Mouse (Mus musculus): ENCODE measurements around the gene Atcay. TPM values are rescaled to one million over a fixed set of nuclear protein-coding genes. Genes with fewer than 3 reads are reported as not detected.

The Atcay gene
- polyA plus RNA-seq, 1 experiment from 2014 or later: 75.3 TPM

DNA sequence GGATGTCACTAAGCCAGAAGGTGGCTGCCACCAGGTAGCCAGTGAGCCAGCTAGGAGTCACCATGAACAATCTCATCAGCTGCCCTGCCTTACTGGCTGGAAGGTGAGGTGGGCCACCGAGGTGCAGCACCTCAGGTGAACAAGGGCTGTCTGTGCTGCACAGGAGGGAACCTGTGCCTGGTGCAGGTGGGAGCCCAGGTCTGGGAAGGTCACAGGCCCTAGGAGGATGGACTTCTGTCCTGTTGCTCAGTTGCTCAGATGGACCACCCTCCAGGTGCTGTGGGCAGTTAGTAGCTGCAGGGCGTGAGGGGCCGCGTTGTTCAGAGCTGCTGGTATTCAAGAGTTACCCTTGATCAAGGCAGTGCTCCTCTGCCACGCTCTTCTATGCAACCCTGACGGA is 13.8 kb downstream of the Atcay start:
- Histone ChIP-seq H3K9ac (replicated peaks) (no peak overlapping the region), H3K9me3 (peaks cover 5% of the 10 kb centered on the region; the same call in 1 of the 2 replicates), H3K27ac (replicated peaks) (no peak overlapping the region), H3K4me1 (no peaks in the 10 kb centered on the region), H3K27me3 (no peaks in the 10 kb centered on the region), H3K4me2 (replicated peaks) (no peak overlapping the region), H3K36me3 (peaks cover 81% of the 10 kb centered on the region), H3K4me3 (no peak overlapping the region)
- WGBS: 88% methylated on average over 6 of the region's 6 CpGs
- no peak for ATAC-seq (replicated peaks)

DNA sequence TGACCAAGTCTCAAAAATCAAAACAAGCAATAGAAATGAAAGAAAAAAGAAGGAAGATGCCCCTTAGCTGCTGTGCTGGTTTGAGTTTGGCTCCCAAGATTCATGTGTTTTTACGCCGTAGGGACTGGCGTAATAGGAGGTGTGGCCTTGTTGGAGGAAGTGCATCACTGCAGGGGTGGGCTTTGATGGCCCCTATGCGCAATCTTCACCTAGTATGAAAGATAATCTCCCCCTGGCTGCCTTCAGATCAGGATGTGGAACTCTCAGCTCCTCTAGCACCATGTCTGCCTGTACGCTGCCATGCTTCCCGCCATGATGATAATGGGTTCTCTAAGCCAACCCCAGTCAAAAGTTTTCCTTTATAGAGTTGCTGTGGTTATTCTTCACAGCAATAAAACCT is 14.4 kb downstream of the Atcay start:
- no peaks in the 10 kb centered on the region for H3K4me1 ChIP-seq
- 92% methylated on average over 6 of the region's 6 CpGs for WGBS

DNA sequence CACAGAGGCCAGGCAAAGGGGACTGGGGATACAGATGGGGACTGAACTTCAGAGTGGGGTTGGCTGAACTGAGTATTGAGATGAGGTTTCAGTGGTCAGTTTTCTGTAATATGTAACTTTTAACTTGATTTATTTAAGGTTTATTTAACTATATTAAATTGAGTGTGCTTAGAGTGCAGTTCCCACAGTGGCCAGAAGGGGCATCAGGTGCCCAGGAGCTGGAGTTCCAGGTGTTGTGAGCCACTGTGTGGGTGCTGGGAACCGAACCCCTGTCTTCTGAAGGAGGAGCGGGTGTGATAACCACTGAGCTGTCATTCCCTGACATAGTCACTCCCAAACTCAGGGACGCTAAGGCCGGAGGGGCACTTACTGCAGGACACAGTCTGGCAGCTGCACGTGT is 20.5 kb downstream of the Atcay start:
- Histone ChIP-seq H3K27me3 (no peaks in the 10 kb centered on the region), H3K4me1 (no peaks in the 10 kb centered on the region), H3K36me3 (peaks cover 89% of the 10 kb centered on the region), H3K9me3 (peaks cover 6% of the 10 kb centered on the region; the same call in 1 of the 2 replicates), H3K4me3 (no peak overlapping the region), H3K9ac (replicated peaks) (no peak overlapping the region), H3K4me2 (replicated peaks) (no peak overlapping the region), H3K27ac (replicated peaks) (no peak overlapping the region)
- WGBS: 97% methylated on average over 5 of the region's 5 CpGs
- ATAC-seq (replicated peaks): no peak

More for the DNA sequence above, 14.4 kb downstream of the Atcay start:
- Histone ChIP-seq H3K4me3 (no peak overlapping the region), H3K4me2 (replicated peaks) (no peak overlapping the region), H3K36me3 (peaks cover 80% of the 10 kb centered on the region), H3K9me3 (peaks cover 6% of the 10 kb centered on the region; the same call in 1 of the 2 replicates), H3K27me3 (no peaks in the 10 kb centered on the region), H3K27ac (replicated peaks) (no peak overlapping the region), H3K9ac (replicated peaks) (no peak overlapping the region)
- ATAC-seq (replicated peaks): no peak

DNA sequence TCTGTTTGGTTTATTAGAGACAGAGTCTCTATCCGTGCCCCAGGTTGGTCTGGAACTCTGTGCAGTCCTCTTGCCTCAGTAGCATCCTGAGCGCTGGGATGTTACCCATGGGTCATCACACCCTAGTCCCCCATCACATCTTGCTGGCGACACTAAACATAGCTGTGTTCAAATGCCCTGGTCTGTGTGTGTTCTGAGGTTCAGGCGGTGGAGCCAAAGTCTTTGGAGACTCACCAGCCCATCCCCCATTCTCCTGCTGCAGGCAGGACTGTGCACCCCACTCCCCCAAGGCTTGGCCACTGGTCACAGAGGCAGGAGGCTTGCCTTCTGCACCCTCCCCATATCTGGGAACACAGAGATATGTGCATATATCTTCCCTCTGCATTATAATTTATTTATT is 26.5 kb downstream of the Atcay start:
- ATAC-seq (replicated peaks): 0 out of 2 replicates have a peak, but pooled peaks have one; percentile 15
- Histone ChIP-seq H3K27ac (replicated peaks) (0 out of 2 replicates have a peak overlapping the region, but pooled peaks have one; percentile 14), H3K36me3 (peaks cover 40% of the 10 kb centered on the region), H3K27me3 (no peaks in the 10 kb centered on the region; the same call in 1 of the 2 replicates), H3K4me3 (no peak overlapping the region), H3K9me3 (no peaks in the 10 kb centered on the region), H3K4me1 (no peaks in the 10 kb centered on the region), H3K4me2 (replicated peaks) (no peak overlapping the region), H3K9ac (replicated peaks) (no peak overlapping the region)
- 71% methylated on average over 4 of the region's 4 CpGs for whole genome bisulfite sequencing

DNA sequence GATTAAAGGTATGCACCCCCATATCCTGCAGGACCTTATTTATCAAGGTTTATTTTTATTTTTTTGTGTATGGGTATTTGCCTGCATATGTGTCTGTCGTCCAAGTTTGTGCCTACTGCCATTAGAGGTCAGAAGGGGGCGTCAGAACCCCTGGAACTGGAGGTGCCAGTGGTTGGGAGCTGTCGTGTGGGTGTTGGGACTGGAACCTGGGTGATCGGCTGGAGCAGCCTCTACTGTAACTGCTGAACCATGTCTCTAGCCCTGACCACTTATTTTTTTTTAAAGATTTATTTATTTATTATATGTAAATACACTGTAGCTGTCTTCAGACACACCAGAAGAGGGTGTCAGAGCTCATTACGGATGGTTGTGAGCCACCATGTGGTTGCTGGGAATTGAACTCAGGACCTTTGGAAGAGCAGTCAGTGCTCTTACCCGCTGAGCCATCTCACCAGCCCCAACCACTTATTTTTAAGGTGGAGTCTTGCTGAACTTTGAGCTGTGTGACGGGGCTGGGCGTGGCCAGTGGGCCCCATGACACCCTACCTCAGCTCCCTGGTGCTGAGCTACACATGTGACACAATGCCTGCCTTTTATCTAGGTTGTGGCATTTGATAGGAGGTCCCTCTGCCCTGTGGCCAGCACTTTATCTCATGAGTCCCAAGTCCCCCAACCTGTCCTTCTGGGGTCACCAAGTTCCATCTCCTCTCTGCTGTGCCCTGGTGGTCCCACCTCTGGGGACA is 27.5 kb downstream of the Atcay start:
- no peaks in the 10 kb centered on the region for H3K9me3 ChIP-seq
- H3K27me3 ChIP-seq: no peaks in the 10 kb centered on the region; the same call in 1 of the 2 replicates
- no peak overlapping the region for H3K4me2 ChIP-seq (replicated peaks)
- H3K36me3 ChIP-seq: peaks cover 32% of the 10 kb centered on the region
- no peak for ATAC-seq (replicated peaks)
- H3K9ac ChIP-seq (replicated peaks): no peak overlapping the region
- no peak overlapping the region for H3K4me3 ChIP-seq
- H3K4me1 ChIP-seq: no peaks in the 10 kb centered on the region
- H3K27ac ChIP-seq (replicated peaks): no peak overlapping the region
- WGBS: 76% methylated on average over 8 of the region's 8 CpGs

DNA sequence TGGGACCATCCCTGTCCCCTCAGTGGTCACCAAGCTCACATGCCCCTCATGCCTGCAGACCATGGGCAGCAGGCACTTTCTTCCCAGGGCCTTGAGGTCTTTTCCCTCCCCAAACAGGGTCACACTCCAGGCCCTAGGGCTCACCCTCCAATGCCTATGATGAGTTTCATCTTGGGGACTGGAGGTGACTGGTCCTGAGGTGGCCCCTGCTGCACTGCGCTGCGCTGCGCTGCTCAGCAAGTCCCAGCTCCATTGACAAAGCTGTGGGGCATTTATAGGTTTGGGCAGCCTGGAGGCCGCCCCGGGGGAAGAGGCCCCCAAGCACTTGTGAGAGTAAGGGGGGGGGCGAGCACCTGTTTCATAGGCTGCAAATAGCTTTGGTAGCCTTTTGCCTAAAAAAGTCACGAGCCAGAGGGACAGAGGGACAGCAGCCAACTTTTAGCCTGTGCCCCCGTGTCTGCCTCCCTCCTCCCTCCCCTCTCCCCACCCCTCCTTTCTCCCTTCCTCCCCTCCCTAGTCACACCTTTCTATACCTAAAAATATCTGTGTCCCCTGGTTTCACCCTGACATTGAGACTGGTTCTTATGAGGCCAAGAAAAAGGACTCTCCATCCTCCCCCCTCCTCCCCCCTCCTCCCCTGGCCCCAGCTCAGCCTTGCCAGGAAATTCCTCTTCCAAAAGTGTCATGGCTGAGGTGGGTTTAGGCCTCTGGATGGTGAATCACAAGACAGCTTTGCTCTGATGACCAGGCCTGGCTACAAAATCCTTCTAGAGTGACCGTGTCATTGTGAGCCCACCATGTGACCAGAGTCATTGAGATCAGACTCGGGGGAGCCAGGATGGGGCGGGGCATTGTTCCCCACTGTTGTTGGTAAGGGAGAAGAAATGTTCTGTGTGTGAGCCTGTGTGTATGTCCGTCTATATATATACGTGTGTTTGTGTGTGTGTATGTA is 28.6 kb downstream of the Atcay start, which contains the start of gene Nmrk2:
TSS of gene Nmrk2 (minus strand) at position 245 of the 952 bp plus-strand sequence.
- peaks cover 4% of the 10 kb centered on the region; the same call in 1 of the 2 replicates for H3K27me3 ChIP-seq
- no peak within 1 kb of the TSS for H3K4me3 ChIP-seq
- 56% methylated on average over 13 of the region's 13 CpGs for WGBS
- H3K4me1 ChIP-seq: no peaks in the 10 kb centered on the region
- H3K9me3 ChIP-seq: no peaks in the 10 kb centered on the region
- no peak within 1 kb of the TSS for H3K9ac ChIP-seq (replicated peaks)
- H3K27ac ChIP-seq (replicated peaks): no peak within 1 kb of the TSS
- peaks cover 21% of the 10 kb centered on the region for H3K36me3 ChIP-seq
- H3K4me2 ChIP-seq (replicated peaks): no peak within 1 kb of the TSS
- ATAC-seq (replicated peaks): no peak

DNA sequence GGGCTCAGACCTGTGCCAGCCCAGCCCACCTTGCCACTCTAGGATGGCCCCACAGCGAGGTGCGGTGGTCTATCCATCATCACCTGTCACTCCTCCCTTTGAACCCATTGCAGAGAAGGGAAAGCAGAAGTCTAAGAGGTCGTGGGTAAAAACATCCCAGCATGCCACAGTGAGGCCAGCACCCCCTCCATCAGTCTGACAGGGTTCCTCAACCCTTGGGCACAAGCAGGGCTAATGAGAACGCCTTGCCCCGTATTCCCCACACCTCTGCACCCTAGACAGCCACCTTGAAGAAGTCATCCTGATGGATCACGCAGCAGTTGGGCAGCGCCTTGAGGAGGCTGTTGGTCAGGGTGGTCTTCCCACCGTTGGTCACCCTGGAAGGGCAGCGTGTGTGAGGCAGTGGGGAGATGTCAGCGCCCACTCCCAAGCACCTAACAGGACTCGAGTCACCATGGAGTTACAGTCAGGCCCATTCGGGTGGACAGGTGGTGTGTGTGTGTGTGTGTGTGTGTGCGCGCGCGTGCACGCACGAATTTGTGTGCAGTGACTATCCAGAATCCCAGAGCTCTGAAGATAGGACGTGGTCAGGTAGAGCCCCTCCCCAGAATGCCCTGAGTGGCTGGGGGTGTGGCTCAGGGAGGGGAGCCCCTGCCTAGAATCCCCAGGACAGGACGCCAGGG is 29.9 kb downstream of the Atcay start:
- WGBS: 80% methylated on average over 20 of the region's 20 CpGs
- Histone ChIP-seq H3K27ac (replicated peaks) (no peak overlapping the region), H3K4me3 (no peak overlapping the region), H3K36me3 (peaks cover 12% of the 10 kb centered on the region), H3K4me1 (no peaks in the 10 kb centered on the region), H3K4me2 (replicated peaks) (no peak overlapping the region), H3K9ac (replicated peaks) (no peak overlapping the region), H3K27me3 (peaks cover 15% of the 10 kb centered on the region; the same call in 1 of the 2 replicates), H3K9me3 (no peaks in the 10 kb centered on the region)
- ATAC-seq (replicated peaks): no peak

DNA sequence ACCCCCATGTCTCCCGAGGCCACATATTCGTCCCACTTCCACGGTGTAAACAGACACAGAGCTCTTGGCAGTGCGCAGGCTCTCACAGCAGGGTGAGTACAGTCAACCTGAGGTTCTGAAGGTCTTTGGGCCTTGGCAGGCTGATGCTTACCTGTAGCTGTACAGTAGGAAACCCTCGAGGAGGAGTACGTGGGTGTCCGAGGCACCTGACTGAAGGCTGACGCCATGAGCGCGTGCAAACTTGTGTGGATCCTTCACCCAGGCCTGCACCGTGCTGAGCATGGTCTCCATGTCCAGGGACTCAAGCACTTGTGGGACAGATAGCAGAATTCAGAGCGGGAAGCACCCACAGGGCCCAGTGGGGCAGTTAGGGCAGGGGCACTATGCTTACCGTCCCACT is 30.5 kb downstream of the Atcay start:
- peaks cover 21% of the 10 kb centered on the region; the same call in 1 of the 2 replicates for H3K27me3 ChIP-seq
- H3K27ac ChIP-seq (replicated peaks): no peak overlapping the region
- ATAC-seq (replicated peaks): no peak
- H3K4me3 ChIP-seq: no peak overlapping the region
- H3K9me3 ChIP-seq: no peaks in the 10 kb centered on the region
- WGBS: 88% methylated on average over 13 of the region's 13 CpGs
- no peaks in the 10 kb centered on the region for H3K4me1 ChIP-seq
- no peak overlapping the region for H3K4me2 ChIP-seq (replicated peaks)
- H3K9ac ChIP-seq (replicated peaks): no peak overlapping the region
- H3K36me3 ChIP-seq: peaks cover 7% of the 10 kb centered on the region

DNA sequence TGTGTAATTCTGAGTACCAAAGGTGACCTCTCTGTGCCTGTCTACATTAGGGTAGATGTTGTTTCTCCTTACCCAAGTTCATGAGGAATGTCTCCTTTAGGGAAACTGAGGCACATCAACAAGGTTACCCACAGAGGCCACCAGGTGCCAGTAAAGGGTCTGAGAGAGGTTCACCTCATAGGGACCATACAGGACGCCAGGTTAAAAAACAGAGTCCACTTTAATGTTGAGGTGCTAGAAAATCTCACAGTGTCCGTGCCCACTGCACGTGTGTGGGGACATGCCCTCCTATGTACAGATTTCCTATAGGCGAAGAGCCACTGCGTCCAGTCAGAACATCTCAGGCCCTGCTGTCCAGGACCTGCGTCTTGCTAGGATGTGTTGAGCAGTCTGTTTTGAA is 31.6 kb downstream of the Atcay start:
- H3K9ac ChIP-seq (replicated peaks): no peak overlapping the region
- ATAC-seq (replicated peaks): no peak
- H3K27ac ChIP-seq (replicated peaks): no peak overlapping the region

DNA sequence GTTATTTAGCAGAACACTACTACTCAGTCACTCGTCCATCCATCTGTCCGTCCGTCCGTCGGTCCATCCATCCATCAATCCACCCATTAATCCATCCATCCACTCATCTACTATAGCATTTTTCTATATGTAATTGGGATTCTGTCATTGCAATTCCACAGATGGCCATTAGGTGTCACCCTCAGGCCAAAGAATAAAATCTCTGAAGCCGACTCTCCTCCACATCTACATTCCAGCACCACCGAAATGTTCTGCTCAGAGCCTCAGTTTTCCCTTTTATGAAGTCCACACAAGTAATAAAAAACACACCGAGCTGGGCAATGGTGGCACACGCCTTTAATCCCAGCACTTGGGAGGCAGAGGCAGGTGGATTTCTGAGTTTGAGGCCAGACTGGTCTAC is 32.4 kb downstream of the Atcay start:
- Histone ChIP-seq H3K27me3 (peaks cover 35% of the 10 kb centered on the region; the same call in 1 of the 2 replicates), H3K36me3 (no peaks in the 10 kb centered on the region), H3K4me2 (replicated peaks) (no peak overlapping the region), H3K4me1 (peaks cover 6% of the 10 kb centered on the region), H3K27ac (replicated peaks) (no peak overlapping the region), H3K9ac (replicated peaks) (no peak overlapping the region), H3K9me3 (no peaks in the 10 kb centered on the region), H3K4me3 (no peak overlapping the region)
- ATAC-seq (replicated peaks): no peak
- WGBS: 3% methylated on average over 9 of the region's 9 CpGs

More for the DNA sequence above, 31.6 kb downstream of the Atcay start:
- WGBS: 86% methylated on average over 6 of the region's 6 CpGs
- Histone ChIP-seq H3K4me3 (no peak overlapping the region), H3K9me3 (no peaks in the 10 kb centered on the region), H3K4me2 (replicated peaks) (no peak overlapping the region), H3K4me1 (0 out of 2 replicates have a peak, but pooled peaks cover 3% of the 10 kb centered on the region), H3K36me3 (no peaks in the 10 kb centered on the region), H3K27me3 (peaks cover 33% of the 10 kb centered on the region; the same call in 1 of the 2 replicates)

DNA sequence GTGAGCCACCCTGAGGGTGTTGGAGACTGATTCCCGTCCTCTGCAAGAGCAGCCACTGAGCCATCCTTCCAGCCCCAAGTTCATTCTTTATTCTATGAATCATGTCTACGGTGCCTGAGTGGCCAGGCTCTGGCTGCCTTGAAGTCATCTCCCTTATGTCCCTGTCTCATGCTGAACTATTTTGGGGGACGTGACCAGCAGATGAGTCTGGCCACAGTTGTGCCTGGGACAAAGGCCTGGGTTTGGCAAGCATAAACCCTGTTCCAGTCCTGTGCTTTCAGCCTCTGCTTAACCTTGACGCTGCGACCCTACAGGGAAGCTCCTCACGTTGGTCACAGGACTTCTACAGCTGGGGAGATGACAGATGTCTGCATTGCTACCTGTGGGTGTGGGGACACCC is 33.3 kb downstream of the Atcay start:
- Histone ChIP-seq H3K27me3 (peaks cover 35% of the 10 kb centered on the region; the same call in 1 of the 2 replicates), H3K27ac (replicated peaks) (no peak overlapping the region), H3K9ac (replicated peaks) (no peak overlapping the region), H3K4me2 (replicated peaks) (no peak overlapping the region), H3K4me3 (no peak overlapping the region), H3K36me3 (no peaks in the 10 kb centered on the region), H3K9me3 (no peaks in the 10 kb centered on the region), H3K4me1 (peaks cover 12% of the 10 kb centered on the region)
- no peak for ATAC-seq (replicated peaks)
- WGBS: 52% methylated on average over 6 of the region's 6 CpGs
